8 mouse cellular contexts compared by ENCODE assay signal in the genomic region with DNA sequence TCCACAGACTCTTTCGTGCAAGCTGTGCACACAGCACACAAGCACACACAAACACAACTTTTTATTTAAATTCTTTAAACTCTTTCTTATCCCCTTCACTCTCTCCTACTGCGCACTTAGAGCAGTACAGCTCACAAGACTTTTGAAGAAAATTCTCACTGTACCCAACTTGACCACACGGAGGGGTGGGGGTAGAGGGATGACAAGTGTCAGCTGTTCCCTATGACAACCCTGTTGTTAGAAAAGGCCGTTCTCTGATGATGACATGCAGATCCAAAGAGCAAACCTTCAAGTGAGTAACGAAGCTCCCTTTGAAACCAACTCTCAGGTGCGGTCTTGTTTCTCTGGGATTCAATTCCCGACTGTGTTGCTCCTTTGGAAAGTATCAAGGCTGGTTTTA. TPM values are rescaled to one million over a fixed set of nuclear protein-coding genes. Genes with fewer than 3 reads are reported as not detected.
DNase-seq lines count a peak whose midpoint lies in the region; ATAC-seq and TF ChIP-seq lines count a peak whose summit lies in the region.

No protein-coding gene starts in this region.

- peaks cover 2 to 6% of the 10 kb centered on the region in 2 experiments; a peak in 2 of 4 replicates for H3K4me1 ChIP-seq in heart, embryonic 14.5 days (ENCODE audit: control insufficient read depth in 2 of 2, insufficient read depth in 2 of 2, low read length in 2 of 2)
- H3K4me1 ChIP-seq in CH12.LX (ENCODE audit: control insufficient read depth in 1 of 2, insufficient read depth in 2 of 2): peaks cover 12 to 53% of the 10 kb centered on the region in 2 experiments
- peaks cover 4% of the 10 kb centered on the region for H3K4me1 ChIP-seq in forebrain, embryonic 14.5 days (ENCODE audit: control insufficient read depth, insufficient read depth, low read length)
- H3K4me1 ChIP-seq in liver, embryonic 14.5 days (replicated peaks; ENCODE audit: control insufficient read depth in 2 of 2, insufficient read depth in 2 of 2, low read length in 1 of 2): peaks cover 0 to 7% of the 10 kb centered on the region in 2 experiments; a peak in 3 of 4 replicates
- H3K4me1 ChIP-seq in stomach, embryonic 16.5 days (ENCODE audit: control insufficient read depth, insufficient read depth, low read length): peaks cover 11% of the 10 kb centered on the region

- peak overlapping the region; percentile 85 for H3K9ac ChIP-seq in heart, embryonic 14.5 days (ENCODE audit: low read length)
- H3K9ac ChIP-seq in CH12.LX (ENCODE audit: insufficient read depth, low read depth): peak overlapping the region; percentile 85
- peak overlapping the region; percentile 74; the same call in 1 of the 2 replicates for H3K9ac ChIP-seq in forebrain, embryonic 14.5 days (ENCODE audit: low read length)
- H3K9ac ChIP-seq in liver, embryonic 14.5 days (replicated peaks): peak overlapping the region; percentile 85
- peak overlapping the region; percentile 82 for H3K9ac ChIP-seq in stomach, embryonic 16.5 days (ENCODE audit: low read length)

- no peak for TF ChIP-seq RAD21 in CH12.LX (IDR thresholded peaks at IDR 0.05; ENCODE audit: low read depth, low read length)

- ATAC-seq in heart, embryonic 14.5 days (ENCODE audit: insufficient number of reproducible peaks, insufficient read depth, low FRiP score, low read depth): no peak
- ATAC-seq in forebrain, embryonic 14.5 days: peak; percentile 19; the same call in 1 of the 2 replicates
- 0 out of 2 replicates have a peak, but pooled peaks have one; percentile 5 for ATAC-seq in liver, embryonic 14.5 days (ENCODE audit: insufficient read depth)
- ATAC-seq in stomach, embryonic 16.5 days (ENCODE audit: insufficient read depth, low FRiP score): no peak

- no peak overlapping the region for H3K27ac ChIP-seq in heart, embryonic 14.5 days (replicated peaks in 1 of 2; ENCODE audit: control insufficient read depth in 1 of 2, insufficient read depth in 1 of 2, low read depth in 2 of 2, low read length in 2 of 2)
- H3K27ac ChIP-seq in CH12.LX (ENCODE audit: insufficient read depth, low read depth): no peak overlapping the region
- H3K27ac ChIP-seq in forebrain, embryonic 14.5 days (ENCODE audit: low read depth, low read length): no peak overlapping the region
- H3K27ac ChIP-seq in liver, embryonic 14.5 days: no peak overlapping the region
- H3K27ac ChIP-seq in stomach, embryonic 16.5 days (ENCODE audit: low read length): no peak overlapping the region

- no peak for TF ChIP-seq CTCF in CH12.LX (conservative IDR thresholded peaks at IDR 0.05 in 1 of 2, IDR thresholded peaks at IDR 0.05 in 1 of 2; ENCODE audit: low read depth in 2 of 2, low read length in 2 of 2)
- TF ChIP-seq CTCF in liver, embryonic 14.5 days (IDR thresholded peaks at IDR 0.05; ENCODE audit: low read depth): no peak

- 35% methylated on average over 7 of the region's 7 CpGs for WGBS in heart, embryonic 14.5 days
- WGBS in forebrain, embryonic 14.5 days: 44% methylated on average over 7 of the region's 7 CpGs
- WGBS in liver, embryonic 14.5 days (ENCODE audit: insufficient replicate concordance): 29% methylated on average over 7 of the region's 7 CpGs
- 32% methylated on average over 7 of the region's 7 CpGs for WGBS in stomach, embryonic 16.5 days

- H3K4me3 ChIP-seq in heart, embryonic 14.5 days (ENCODE audit: control insufficient read depth in 1 of 2, insufficient read depth in 1 of 2, low read depth in 1 of 2, low read length in 2 of 2): peak overlapping the region; percentile 77 to 94
- peak overlapping the region; percentile 54 to 97 (median 80) for H3K4me3 ChIP-seq in CH12.LX (replicated peaks in 1 of 3; ENCODE audit: low read depth in 2 of 3, low read length in 2 of 3, poor library complexity in 1 of 3)
- peak overlapping the region; percentile 73 for H3K4me3 ChIP-seq in forebrain, embryonic 14.5 days (ENCODE audit: low read depth, low read length)
- peak overlapping the region; percentile 83 to 94 for H3K4me3 ChIP-seq in liver, embryonic 14.5 days (ENCODE audit: insufficient read depth in 1 of 2, low read depth in 2 of 2, low read length in 2 of 2)
- H3K4me3 ChIP-seq in stomach, embryonic 16.5 days (replicated peaks; ENCODE audit: low read length): peak overlapping the region; percentile 82

- no peak for TF ChIP-seq POLR2A in CH12.LX (IDR thresholded peaks at IDR 0.05; ENCODE audit: low read depth, low read length)

- no peak for TF ChIP-seq EP300 in CH12.LX (IDR thresholded peaks at IDR 0.05; ENCODE audit: low read length)
- TF ChIP-seq EP300 in liver, embryonic 14.5 days (IDR thresholded peaks at IDR 0.05; ENCODE audit: low read depth): no peak

- in situ Hi-C loops in CH12.LX (cut with MboI; ENCODE audit: low pct_ligation_motif_present, low pct_unique_long_range_greater_than_20kb, low sequenced_read_pairs): loop anchor here (5.0 to 25.0 kb wide), 3 partner anchors 61 to 991 kb away; no protein-coding TSS in a partner anchor

- peak overlapping the region; percentile 77 for H3K4me2 ChIP-seq in heart, embryonic 14.5 days (ENCODE audit: low read length)
- H3K4me2 ChIP-seq in CH12.LX (ENCODE audit: insufficient read depth, low read depth, poor library complexity, severe bottlenecking): peak overlapping the region; percentile 66
- peak overlapping the region; percentile 53 for H3K4me2 ChIP-seq in forebrain, embryonic 14.5 days (ENCODE audit: low read length)
- peak overlapping the region; percentile 92 for H3K4me2 ChIP-seq in liver, embryonic 14.5 days (ENCODE audit: low read depth)
- peak overlapping the region; percentile 63 for H3K4me2 ChIP-seq in stomach, embryonic 16.5 days (ENCODE audit: low read depth, low read length)

- dilution Hi-C loops in CH12.LX (cut with MboI; ENCODE audit: extremely low pct_ligation_motif_present, extremely low pct_unique_long_range_greater_than_20kb, low sequenced_read_pairs): no loop called here

- H3K36me3 ChIP-seq in heart, embryonic 14.5 days (ENCODE audit: control insufficient read depth, insufficient read depth, low read length): peaks cover 12% of the 10 kb centered on the region
- peaks cover 14 to 28% of the 10 kb centered on the region in 2 experiments for H3K36me3 ChIP-seq in CH12.LX (replicated peaks in 1 of 2; ENCODE audit: control insufficient read depth in 1 of 2, insufficient read depth in 1 of 2, low read length in 1 of 2)
- H3K36me3 ChIP-seq in forebrain, embryonic 14.5 days (ENCODE audit: control insufficient read depth, insufficient read depth, low read length): no peaks in the 10 kb centered on the region
- H3K36me3 ChIP-seq in liver, embryonic 14.5 days (replicated peaks; ENCODE audit: control insufficient read depth, insufficient read depth, low read depth): no peaks in the 10 kb centered on the region
- no peaks in the 10 kb centered on the region for H3K36me3 ChIP-seq in stomach, embryonic 16.5 days (ENCODE audit: control insufficient read depth, insufficient read depth, low read length)

- H3K27me3 ChIP-seq in heart, embryonic 14.5 days (ENCODE audit: control insufficient read depth, insufficient read depth, low read length): no peaks in the 10 kb centered on the region
- H3K27me3 ChIP-seq in CH12.LX (replicated peaks): no peaks in the 10 kb centered on the region
- no peaks in the 10 kb centered on the region for H3K27me3 ChIP-seq in forebrain, embryonic 14.5 days (replicated peaks; ENCODE audit: control insufficient read depth, insufficient read depth, low read length)
- H3K27me3 ChIP-seq in liver, embryonic 14.5 days (ENCODE audit: control insufficient read depth, insufficient read depth, low read length): no peaks in the 10 kb centered on the region
- H3K27me3 ChIP-seq in stomach, embryonic 16.5 days (ENCODE audit: control insufficient read depth, insufficient read depth, low read length): no peaks in the 10 kb centered on the region

- DNase-seq in heart, adult 18-20 months: no peak
- peak; percentile 43 for DNase-seq in CH12.LX (ENCODE audit: extremely low read depth)
- no peak for DNase-seq in forebrain, embryonic 14.5 days (ENCODE audit: low spot score)
- peak in 1 of 3 experiments; percentile 31 for DNase-seq in liver, embryonic 14.5 days (ENCODE audit: low read depth in 3 of 3, low spot score in 3 of 3)
- DNase-seq in layer of hippocampus, adult 9-11 months: no peak
- DNase-seq in adrenal gland, postnatal 36 days: no peak

- no peaks in the 10 kb centered on the region for H3K79me2 ChIP-seq in CH12.LX (replicated peaks; ENCODE audit: control insufficient read depth, extremely low read depth, insufficient read depth, poor library complexity, severe bottlenecking)

- H3K9me3 ChIP-seq in heart, embryonic 14.5 days (ENCODE audit: control insufficient read depth, low read length): no peaks in the 10 kb centered on the region
- H3K9me3 ChIP-seq in CH12.LX (replicated peaks; ENCODE audit: low read length): no peaks in the 10 kb centered on the region
- H3K9me3 ChIP-seq in forebrain, embryonic 14.5 days (replicated peaks; ENCODE audit: control insufficient read depth, low read length): no peaks in the 10 kb centered on the region
- H3K9me3 ChIP-seq in liver, embryonic 14.5 days (ENCODE audit: control insufficient read depth, low read length): no peaks in the 10 kb centered on the region
- no peaks in the 10 kb centered on the region for H3K9me3 ChIP-seq in stomach, embryonic 16.5 days (replicated peaks; ENCODE audit: control insufficient read depth, low read length)

RNA-seq across cellular contexts. Expression of gene Pts, which starts 0.7 kb away (rescaled TPM):
- polyA plus RNA-seq in heart, embryonic 14.5 days (2014; fragmentation: Nextera tagmentation; extraction: Ambion mirVana): 88.7 and 98.4 TPM in 2 replicates
- total RNA-seq in heart, adult 18-20 months (2021): 10 to 100 TPM; 27.9 to 36.1 TPM
- total RNA-seq in CH12.LX (2012; rRNA removed) (35.3 and 37.9 TPM in 2 replicates), CH12.LX (2014; rRNA removed) (89.4 and 91.8 TPM in 2 replicates)
- polyA plus RNA-seq in CH12.LX (2012; ENCODE audit: insufficient read length, low read depth): 35.4 and 37.7 TPM in 2 replicates
- 87.3 and 94.5 TPM in 2 replicates for polyA plus RNA-seq in forebrain, embryonic 14.5 days (2014; fragmentation: Nextera tagmentation; extraction: Ambion mirVana)
- 16.0 and 23.7 TPM in 2 replicates for polyA plus RNA-seq in liver, embryonic 14.5 days (2012; rRNA removed)
- polyA plus RNA-seq in liver, embryonic 14.5 days (2014; fragmentation: Nextera tagmentation; extraction: Ambion mirVana): 32.7 and 34.4 TPM in 2 replicates
- 85.1 and 91.8 TPM in 2 replicates for polyA plus RNA-seq in stomach, embryonic 16.5 days (2015; fragmentation: Nextera tagmentation; extraction: Ambion mirVana)
- 10 to 100 TPM; 59.2 to 88.5 TPM for total RNA-seq in adrenal gland, postnatal 36 days (2021)

RNA-seq across cellular contexts. Expression of gene Il18, which starts 26.8 kb away (rescaled TPM):
- polyA plus RNA-seq in heart, embryonic 14.5 days (2014; fragmentation: Nextera tagmentation; extraction: Ambion mirVana): 4.5 and 5.5 TPM in 2 replicates
- 1 to 10 TPM; 1.0 to 2.5 TPM for total RNA-seq in heart, adult 18-20 months (2021)
- total RNA-seq in CH12.LX (2012; rRNA removed) (0.59 and 0.63 TPM in 2 replicates), CH12.LX (2014; rRNA removed) (0.70 and 0.98 TPM in 2 replicates)
- polyA plus RNA-seq in CH12.LX (2012; ENCODE audit: insufficient read length, low read depth): 0.56 TPM in 1 of 2 replicates, not detected in the other
- 17.8 and 18.4 TPM in 2 replicates for polyA plus RNA-seq in forebrain, embryonic 14.5 days (2014; fragmentation: Nextera tagmentation; extraction: Ambion mirVana)
- 3.0 and 4.9 TPM in 2 replicates for polyA plus RNA-seq in liver, embryonic 14.5 days (2012; rRNA removed)
- 8.1 and 9.7 TPM in 2 replicates for polyA plus RNA-seq in liver, embryonic 14.5 days (2014; fragmentation: Nextera tagmentation; extraction: Ambion mirVana)
- polyA plus RNA-seq in stomach, embryonic 16.5 days (2015; fragmentation: Nextera tagmentation; extraction: Ambion mirVana): 21.1 and 24.3 TPM in 2 replicates
- 1 to 10 TPM; 4.3 to 5.5 TPM for total RNA-seq in adrenal gland, postnatal 36 days (2021)

RNA-seq across cellular contexts. Expression of gene Bco2, which starts 27.1 kb away (rescaled TPM):
- polyA plus RNA-seq in heart, embryonic 14.5 days (2014; fragmentation: Nextera tagmentation; extraction: Ambion mirVana): 0.12 TPM in 1 of 2 replicates, not detected in the other
- under 1 TPM; 0.52 to 0.64 TPM for total RNA-seq in heart, adult 18-20 months (2021)
- total RNA-seq in CH12.LX (2012; rRNA removed): 1.2 and 1.3 TPM in 2 replicates
- total RNA-seq in CH12.LX (2014; rRNA removed): 0.68 and 0.73 TPM in 2 replicates
- polyA plus RNA-seq in CH12.LX (2012; ENCODE audit: insufficient read length, low read depth): 0.53 and 0.93 TPM in 2 replicates
- polyA plus RNA-seq in forebrain, embryonic 14.5 days (2014; fragmentation: Nextera tagmentation; extraction: Ambion mirVana): 0.60 and 0.63 TPM in 2 replicates
- 0.12 and 0.28 TPM in 2 replicates for polyA plus RNA-seq in liver, embryonic 14.5 days (2012; rRNA removed)
- 0.33 and 0.58 TPM in 2 replicates for polyA plus RNA-seq in liver, embryonic 14.5 days (2014; fragmentation: Nextera tagmentation; extraction: Ambion mirVana)
- polyA plus RNA-seq in stomach, embryonic 16.5 days (2015; fragmentation: Nextera tagmentation; extraction: Ambion mirVana): 2.0 and 2.2 TPM in 2 replicates
- 1 to 10 TPM; 2.7 to 5.7 TPM for total RNA-seq in adrenal gland, postnatal 36 days (2021)

RNA-seq across cellular contexts. Expression of gene Tex12, which starts 33.3 kb away (rescaled TPM):
- polyA plus RNA-seq in heart, embryonic 14.5 days (2014; fragmentation: Nextera tagmentation; extraction: Ambion mirVana): 0.31 TPM in 1 of 2 replicates, not detected in the other
- total RNA-seq in heart, adult 18-20 months (2021): not detected
- total RNA-seq in CH12.LX (2012; rRNA removed) (not detected in 2 replicates), CH12.LX (2014; rRNA removed) (not detected in 2 replicates)
- polyA plus RNA-seq in CH12.LX (2012; ENCODE audit: insufficient read length, low read depth): not detected in 2 replicates
- polyA plus RNA-seq in forebrain, embryonic 14.5 days (2014; fragmentation: Nextera tagmentation; extraction: Ambion mirVana): 0.25 TPM in 1 of 2 replicates, not detected in the other
- not detected in 2 replicates for polyA plus RNA-seq in liver, embryonic 14.5 days (2012; rRNA removed)
- polyA plus RNA-seq in liver, embryonic 14.5 days (2014; fragmentation: Nextera tagmentation; extraction: Ambion mirVana): not detected in 2 replicates
- polyA plus RNA-seq in stomach, embryonic 16.5 days (2015; fragmentation: Nextera tagmentation; extraction: Ambion mirVana): 0.13 TPM in 1 of 2 replicates, not detected in the other
- not detected for total RNA-seq in adrenal gland, postnatal 36 days (2021)

RNA-seq across cellular contexts. Expression of gene Plet1, which starts 33.5 kb away (rescaled TPM):
- polyA plus RNA-seq in heart, embryonic 14.5 days (2014; fragmentation: Nextera tagmentation; extraction: Ambion mirVana): 0.15 and 0.31 TPM in 2 replicates
- total RNA-seq in heart, adult 18-20 months (2021): 1 to 10 TPM in 1 of 2 experiments, under 1 TPM in 1; 0.60 to 2.4 TPM
- total RNA-seq in CH12.LX (2012; rRNA removed) (0.08 TPM in 1 of 2 replicates, not detected in the other), CH12.LX (2014; rRNA removed) (not detected in 2 replicates)
- polyA plus RNA-seq in CH12.LX (2012; ENCODE audit: insufficient read length, low read depth): 0.19 TPM in 1 of 2 replicates, not detected in the other
- polyA plus RNA-seq in forebrain, embryonic 14.5 days (2014; fragmentation: Nextera tagmentation; extraction: Ambion mirVana): 0.27 and 0.30 TPM in 2 replicates
- 0.11 and 0.17 TPM in 2 replicates for polyA plus RNA-seq in liver, embryonic 14.5 days (2012; rRNA removed)
- polyA plus RNA-seq in liver, embryonic 14.5 days (2014; fragmentation: Nextera tagmentation; extraction: Ambion mirVana): 0.10 and 0.15 TPM in 2 replicates
- 17.9 and 25.0 TPM in 2 replicates for polyA plus RNA-seq in stomach, embryonic 16.5 days (2015; fragmentation: Nextera tagmentation; extraction: Ambion mirVana)
- total RNA-seq in adrenal gland, postnatal 36 days (2021): not detected

Comparison
In these comparisons a context has a peak if more than half of its experiments do, and no peak if none do; other contexts are left out.
1. ATAC-seq: peak in forebrain, embryonic 14.5 days (single experiment) and liver, embryonic 14.5 days (single experiment); none in heart, embryonic 14.5 days (single experiment) and stomach, embryonic 16.5 days (single experiment).
2. Peak in every context shown above with its lines, with median percentiles within 50 percentile points of each other: H3K4me2 ChIP-seq, H3K4me3 ChIP-seq and H3K9ac ChIP-seq.